28 mouse cellular contexts compared by ENCODE assay signal in genomic region chr12:35734371-35734770, GRCm38 (mm10).
DNase-seq lines count a peak whose midpoint lies in the region; ATAC-seq and TF ChIP-seq lines count a peak whose summit lies in the region.
"Had no signal": no experiment of that assay in that cellular context is flagged by ENCODE, and none has a peak within 500 bp of the region (broad histone marks: within the 10 kb centered on the region; RNA-seq: fewer than 3 reads in every experiment).

No protein-coding gene starts in this region.

- peak; percentile 54 for ATAC-seq in Patski
- no peak for ATAC-seq in frontal cortex, adult (ENCODE audit: low TSS enrichment)
- ATAC-seq in erythroblast, adult 5-6 weeks (replicated peaks; ENCODE audit: low FRiP score, poor library complexity, severe bottlenecking): no peak
- ATAC-seq in heart, embryonic 11.5 days (replicated peaks; ENCODE audit: insufficient number of reproducible peaks, low FRiP score, low TSS enrichment): no peak
- ATAC-seq in granulocyte monocyte progenitor cell, adult 5-6 weeks (replicated peaks; ENCODE audit: poor library complexity, severe bottlenecking): no peak
- ATAC-seq: CD4-positive, CD25-positive, alpha-beta regulatory T cell, adult 4 months; forebrain, embryonic 14.5 days; forebrain, embryonic 16.5 days had no signal

- H3K79me2 ChIP-seq in myocyte (ENCODE audit: control insufficient read depth, insufficient read depth): no peaks in the 10 kb centered on the region

- H3K27ac ChIP-seq in heart, embryonic 11.5 days (ENCODE audit: low read depth, low read length): no peak overlapping the region
- H3K27ac ChIP-seq: embryonic facial prominence, embryonic 13.5 days; embryonic facial prominence, embryonic 15.5 days; forebrain, embryonic 10.5 days; forebrain, embryonic 12.5 days had no signal

- H3K9me3 ChIP-seq in heart, embryonic 11.5 days (replicated peaks; ENCODE audit: control insufficient read depth, low read length): no peaks in the 10 kb centered on the region
- H3K9me3 ChIP-seq: embryonic facial prominence, embryonic 13.5 days; embryonic facial prominence, embryonic 15.5 days; forebrain, embryonic 10.5 days; forebrain, embryonic 12.5 days had no signal

- no peak overlapping the region for H3K9ac ChIP-seq in heart, embryonic 11.5 days (ENCODE audit: low read depth, low read length)
- H3K9ac ChIP-seq: embryonic facial prominence, embryonic 13.5 days; embryonic facial prominence, embryonic 15.5 days; forebrain, embryonic 12.5 days had no signal

- H3K27me3 ChIP-seq in Patski (no peaks in the 10 kb centered on the region), myocyte (ENCODE audit: control insufficient read depth, insufficient read depth, insufficient read length) (no peaks in the 10 kb centered on the region)
- H3K27me3 ChIP-seq in heart, embryonic 11.5 days (ENCODE audit: control insufficient read depth, insufficient read depth, low read length): no peaks in the 10 kb centered on the region
- H3K27me3 ChIP-seq: CH12.LX; embryonic facial prominence, embryonic 13.5 days; embryonic facial prominence, embryonic 15.5 days; forebrain, embryonic 12.5 days had no signal

- H3K4me2 ChIP-seq in myocyte (ENCODE audit: low read depth): peak overlapping the region; percentile 58
- H3K4me2 ChIP-seq in heart, embryonic 11.5 days: no peak overlapping the region
- H3K4me2 ChIP-seq: embryonic facial prominence, embryonic 13.5 days; embryonic facial prominence, embryonic 15.5 days; forebrain, embryonic 12.5 days had no signal

- H3K36me3 ChIP-seq in myocyte (ENCODE audit: control insufficient read depth, insufficient read depth): no peaks in the 10 kb centered on the region
- no peaks in the 10 kb centered on the region for H3K36me3 ChIP-seq in heart, embryonic 11.5 days (ENCODE audit: control insufficient read depth, insufficient read depth, low read length)
- H3K36me3 ChIP-seq: embryonic facial prominence, embryonic 13.5 days; embryonic facial prominence, embryonic 15.5 days; forebrain, embryonic 10.5 days; forebrain, embryonic 12.5 days; G1E had no signal

- no peaks in the 10 kb centered on the region for H3K4me1 ChIP-seq in heart, embryonic 11.5 days (ENCODE audit: control insufficient read depth, insufficient read depth, low read length)
- H3K4me1 ChIP-seq: embryonic facial prominence, embryonic 13.5 days; embryonic facial prominence, embryonic 15.5 days; forebrain, embryonic 10.5 days; forebrain, embryonic 12.5 days had no signal

- TF ChIP-seq POLR2A in myocyte (IDR thresholded peaks at IDR 0.05; ENCODE audit: insufficient read length, low read depth): no peak

- DNase-seq in 3T3-L1 (ENCODE audit: low read depth, low spot score): peak; percentile 89
- DNase-seq in Muller cell, postnatal 12 days (ENCODE audit: inconsistent ontology term): peak; percentile 83
- peak; percentile 24 for DNase-seq in Patski (ENCODE audit: low read depth, low spot score)
- DNase-seq: adrenal gland, adult 2 months; adrenal gland, postnatal 10 days; adrenal gland, postnatal 25 days; cerebellum, adult 11 months; cerebellum, adult 18-20 months; cerebellum, adult 8-10 months; cerebellum, adult 9-11 months; cerebellum, postnatal 14 days; cerebellum, postnatal 36 days; embryo, embryonic 11 days had no signal

- no peak overlapping the region for H3ac ChIP-seq in myocyte (ENCODE audit: control insufficient read depth, insufficient read length)

- CTCF ChIA-PET in Patski (lab: Charles Lee): no interaction called here

- no peak for TF ChIP-seq CTCF in Patski (IDR thresholded peaks at IDR 0.05)

- H3K4me3 ChIP-seq in myocyte: no peak overlapping the region
- H3K4me3 ChIP-seq in heart, embryonic 11.5 days (ENCODE audit: low read depth, low read length): no peak overlapping the region
- H3K4me3 ChIP-seq: embryonic facial prominence, embryonic 13.5 days; embryonic facial prominence, embryonic 15.5 days; erythroblast, embryonic 14.5 days; forebrain, embryonic 10.5 days; forebrain, embryonic 12.5 days had no signal

- 79% methylated on average over 1 of the region's 1 CpGs for WGBS in heart, embryonic 11.5 days (ENCODE audit: insufficient replicate concordance)

- in situ Hi-C loops in Patski (cut with MboI; ENCODE audit: low pct_unique_long_range_greater_than_20kb): no loop called here

- POLR2A ChIA-PET in Patski (lab: Charles Lee): no interaction called here

TF ChIP-seq in myocyte, 11 proteins besides CTCF, POLR2A, EP300 and RAD21:
- no peak for TF ChIP-seq MYOD1 (IDR thresholded peaks at IDR 0.05; ENCODE audit: control insufficient read depth in 1 of 3, insufficient read length in 2 of 3, low read depth in 2 of 3)
- no peak for TF ChIP-seq USF1 (IDR thresholded peaks at IDR 0.05; ENCODE audit: low read depth)
- no peak for TF ChIP-seq CEBPB (IDR thresholded peaks at IDR 0.05; ENCODE audit: insufficient read depth, poor library complexity, severe bottlenecking)
- TF ChIP-seq E2F4 (IDR thresholded peaks at IDR 0.05; ENCODE audit: insufficient read depth): no peak

Comparison
In these comparisons a context has a peak if more than half of its experiments do, and no peak if none do; other contexts are left out.
1. DNase-seq: peak in every context shown above with its lines; median percentile 89 in 3T3-L1; 83 in Muller cell, postnatal 12 days; 24 in Patski.